Mouse (Mus musculus): ENCODE results near the gene 1700109H08Rik. TPM values are rescaled to one million over a fixed set of nuclear protein-coding genes. Genes with fewer than 3 reads are reported as not detected.
A peak's percentile ranks its signal among the peaks of the same experiment; 100 is the strongest.

Gene 1700109H08Rik
- polyA plus RNA-seq, 1 experiment, result 51.6 TPM

- WGBS, result 94% methylated on average over 7 of the region's 7 CpGs
- H3K27ac ChIP-seq (ENCODE audit: control insufficient read depth, insufficient read depth, low read depth, low read length, poor library complexity), result no peak overlapping the region
- TF ChIP-seq POLR2A (IDR thresholded peaks at IDR 0.05; ENCODE audit: borderline replicate concordance, control insufficient read depth, low read depth, low read length), result no peak
- TF ChIP-seq CTCF (IDR thresholded peaks at IDR 0.05; ENCODE audit: control insufficient read depth, insufficient read depth, low read length), result no peak
- no peaks in the 10 kb centered on the region for H3K4me1 ChIP-seq (ENCODE audit: control insufficient read depth, insufficient read depth, low read length)
- H3K4me3 ChIP-seq (replicated peaks; ENCODE audit: control insufficient read depth, low read depth, low read length), result no peak overlapping the region
These were observed 7.7 kb downstream of the 1700109H08Rik start for GRCm38 (mm10) chr5:3579066-3579465.

- TF ChIP-seq CTCF (IDR thresholded peaks at IDR 0.05; ENCODE audit: control insufficient read depth, insufficient read depth, low read length), result peak; percentile 31; the same call in 1 of the 2 replicates
- peak; percentile 64; the same call in 1 of the 2 replicates for TF ChIP-seq POLR2A (IDR thresholded peaks at IDR 0.05; ENCODE audit: borderline replicate concordance, control insufficient read depth, low read depth, low read length)
- under 1% methylated on average over 50 of the region's 50 CpGs for WGBS
- Histone ChIP-seq H3K4me1 (ENCODE audit: control insufficient read depth, insufficient read depth, low read length) (no peaks in the 10 kb centered on the region), H3K4me3 (replicated peaks; ENCODE audit: control insufficient read depth, low read depth, low read length) (peak within 1 kb of the TSS; percentile 84), H3K27ac (ENCODE audit: control insufficient read depth, insufficient read depth, low read depth, low read length, poor library complexity) (peak within 1 kb of the TSS; percentile 60)
These were observed 24.5 kb downstream of the 1700109H08Rik start, which contains the start of gene Pex1 for GRCm38 (mm10) chr5:3595693-3596398. Pex1 (plus strand) TSS chr5:3596066.

- TF ChIP-seq POLR2A (IDR thresholded peaks at IDR 0.05; ENCODE audit: borderline replicate concordance, control insufficient read depth, low read depth, low read length), result peak; percentile 56; the same call in 1 of the 2 replicates
- TF ChIP-seq CTCF (IDR thresholded peaks at IDR 0.05; ENCODE audit: control insufficient read depth, insufficient read depth, low read length), result peak; percentile 86
- peak within 1 kb of the TSS; percentile 60 for H3K27ac ChIP-seq (ENCODE audit: control insufficient read depth, insufficient read depth, low read depth, low read length, poor library complexity)
- H3K4me3 ChIP-seq (replicated peaks; ENCODE audit: control insufficient read depth, low read depth, low read length), result peak within 1 kb of the TSS; percentile 84
- no peaks in the 10 kb centered on the region for H3K4me1 ChIP-seq (ENCODE audit: control insufficient read depth, insufficient read depth, low read length)
- under 1% methylated on average over 31 of the region's 31 CpGs for WGBS
These were observed 25.0 kb downstream of the 1700109H08Rik start, which contains the start of gene Rbm48 for GRCm38 (mm10) chr5:3596399-3596766. Rbm48 (minus strand) TSS chr5:3596585.

- Histone ChIP-seq H3K4me1 (ENCODE audit: control insufficient read depth, insufficient read depth, low read length) (no peaks in the 10 kb centered on the region), H3K27ac (ENCODE audit: control insufficient read depth, insufficient read depth, low read depth, low read length, poor library complexity) (no peak overlapping the region), H3K4me3 (replicated peaks; ENCODE audit: control insufficient read depth, low read depth, low read length) (no peak overlapping the region)
- TF ChIP-seq CTCF (IDR thresholded peaks at IDR 0.05; ENCODE audit: control insufficient read depth, insufficient read depth, low read length), result no peak
These were observed 25.8 kb downstream of the 1700109H08Rik start for GRCm38 (mm10) chr5:3597171-3597570.

GRCm38 (mm10) chr5:3598766-3599165, 27.4 kb downstream of the 1700109H08Rik start:
- TF ChIP-seq POLR2A (IDR thresholded peaks at IDR 0.05; ENCODE audit: borderline replicate concordance, control insufficient read depth, low read depth, low read length), result no peak
- no peak for TF ChIP-seq CTCF (IDR thresholded peaks at IDR 0.05; ENCODE audit: control insufficient read depth, insufficient read depth, low read length)
- 86% methylated on average over 5 of the region's 5 CpGs for WGBS
- no peak overlapping the region for H3K27ac ChIP-seq (ENCODE audit: control insufficient read depth, insufficient read depth, low read depth, low read length, poor library complexity)
- H3K4me3 ChIP-seq (replicated peaks; ENCODE audit: control insufficient read depth, low read depth, low read length), result no peak overlapping the region
- no peaks in the 10 kb centered on the region for H3K4me1 ChIP-seq (ENCODE audit: control insufficient read depth, insufficient read depth, low read length)

- WGBS, result 74% methylated on average over 1 of the region's 1 CpGs
- no peak for TF ChIP-seq CTCF (IDR thresholded peaks at IDR 0.05; ENCODE audit: control insufficient read depth, insufficient read depth, low read length)
- no peak for TF ChIP-seq POLR2A (IDR thresholded peaks at IDR 0.05; ENCODE audit: borderline replicate concordance, control insufficient read depth, low read depth, low read length)
- Histone ChIP-seq H3K4me1 (ENCODE audit: control insufficient read depth, insufficient read depth, low read length) (no peaks in the 10 kb centered on the region), H3K27ac (ENCODE audit: control insufficient read depth, insufficient read depth, low read depth, low read length, poor library complexity) (no peak overlapping the region), H3K4me3 (replicated peaks; ENCODE audit: control insufficient read depth, low read depth, low read length) (no peak overlapping the region)
These were observed 28.9 kb downstream of the 1700109H08Rik start for GRCm38 (mm10) chr5:3600298-3600697.

- Histone ChIP-seq H3K4me1 (ENCODE audit: control insufficient read depth, insufficient read depth, low read length) (no peaks in the 10 kb centered on the region), H3K4me3 (replicated peaks; ENCODE audit: control insufficient read depth, low read depth, low read length) (no peak overlapping the region), H3K27ac (ENCODE audit: control insufficient read depth, insufficient read depth, low read depth, low read length, poor library complexity) (no peak overlapping the region)
- WGBS, result 69% methylated on average over 3 of the region's 3 CpGs
- TF ChIP-seq CTCF (IDR thresholded peaks at IDR 0.05; ENCODE audit: control insufficient read depth, insufficient read depth, low read length), result no peak
- no peak for TF ChIP-seq POLR2A (IDR thresholded peaks at IDR 0.05; ENCODE audit: borderline replicate concordance, control insufficient read depth, low read depth, low read length)
These were observed 29.4 kb downstream of the 1700109H08Rik start for GRCm38 (mm10) chr5:3600790-3601189.

GRCm38 (mm10) chr5:3607114-3607513, 35.7 kb downstream of the 1700109H08Rik start:
- TF ChIP-seq CTCF (IDR thresholded peaks at IDR 0.05; ENCODE audit: control insufficient read depth, insufficient read depth, low read length) (no peak), POLR2A (IDR thresholded peaks at IDR 0.05; ENCODE audit: borderline replicate concordance, control insufficient read depth, low read depth, low read length) (no peak)
- Histone ChIP-seq H3K27ac (ENCODE audit: control insufficient read depth, insufficient read depth, low read depth, low read length, poor library complexity) (no peak overlapping the region), H3K4me1 (ENCODE audit: control insufficient read depth, insufficient read depth, low read length) (no peaks in the 10 kb centered on the region), H3K4me3 (replicated peaks; ENCODE audit: control insufficient read depth, low read depth, low read length) (no peak overlapping the region)
- WGBS, result 91% methylated on average over 9 of the region's 9 CpGs

Data from bone marrow, adult 2 months (tissue).